Mouse (Mus musculus): ENCODE data around the gene P2rx6. TPM values are rescaled to one million over a fixed set of nuclear protein-coding genes. Genes with fewer than 3 reads are reported as not detected.
"Not testable (repeated sequence)": the region's sequence is repeated elsewhere in the genome, so short reads cannot be mapped to it uniquely, and the experiment has no call there.

P2rx6 gene
- polyA plus RNA-seq, 1 experiment, result 6.5 TPM

DNA sequence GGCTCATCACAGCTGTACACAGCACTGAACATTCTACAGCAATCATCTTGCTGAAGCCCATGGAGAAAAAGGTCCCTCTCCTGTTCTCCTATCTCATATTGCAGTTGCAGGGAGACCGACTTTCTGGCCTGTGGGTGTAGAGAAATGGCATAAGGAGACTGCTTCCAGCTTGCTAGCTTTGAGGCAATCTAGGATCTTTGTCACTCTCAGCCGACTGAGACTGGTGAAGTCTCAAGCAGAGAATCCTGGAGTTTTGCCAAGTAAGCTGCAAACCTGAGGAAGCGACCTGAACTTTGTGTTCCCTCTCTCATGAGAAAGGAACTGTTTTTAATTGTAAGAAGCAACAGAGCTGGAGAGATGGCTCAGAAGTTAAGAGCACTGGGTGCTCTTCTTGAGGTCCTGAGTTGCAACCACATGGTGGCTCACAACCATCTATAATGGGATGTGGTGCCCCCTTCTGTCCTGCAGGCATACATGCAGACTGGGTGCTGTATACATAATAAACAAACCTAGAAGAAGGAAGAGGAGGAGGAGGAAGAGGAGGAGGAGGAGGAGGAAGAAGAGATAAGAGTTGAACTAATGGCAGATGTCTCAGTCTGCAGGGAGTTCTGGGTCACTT, 39.4 kb downstream of the P2rx6 start:
- H3K4me1 ChIP-seq (ENCODE audit: control insufficient read depth, insufficient read depth, low read length), result no peaks in the 10 kb centered on the region
- H3K27me3 ChIP-seq (ENCODE audit: control insufficient read depth, insufficient read depth, low read length), result no peaks in the 10 kb centered on the region; the same call in 1 of the 2 replicates
- TF ChIP-seq CTCF (IDR thresholded peaks at IDR 0.05; ENCODE audit: borderline replicate concordance, insufficient read depth, low read depth, low read length), result no peak
- TF ChIP-seq POLR2A (IDR thresholded peaks at IDR 0.05; ENCODE audit: borderline replicate concordance, insufficient read depth, low read length), result no peak
- H3K4me3 ChIP-seq (replicated peaks; ENCODE audit: insufficient read depth, low read depth, low read length), result no peak overlapping the region
- DNase-seq, result no peak
- 43% methylated on average over 3 of the region's 3 CpGs for WGBS
- H3K27ac ChIP-seq (ENCODE audit: insufficient read depth, low read length), result no peak overlapping the region

DNA sequence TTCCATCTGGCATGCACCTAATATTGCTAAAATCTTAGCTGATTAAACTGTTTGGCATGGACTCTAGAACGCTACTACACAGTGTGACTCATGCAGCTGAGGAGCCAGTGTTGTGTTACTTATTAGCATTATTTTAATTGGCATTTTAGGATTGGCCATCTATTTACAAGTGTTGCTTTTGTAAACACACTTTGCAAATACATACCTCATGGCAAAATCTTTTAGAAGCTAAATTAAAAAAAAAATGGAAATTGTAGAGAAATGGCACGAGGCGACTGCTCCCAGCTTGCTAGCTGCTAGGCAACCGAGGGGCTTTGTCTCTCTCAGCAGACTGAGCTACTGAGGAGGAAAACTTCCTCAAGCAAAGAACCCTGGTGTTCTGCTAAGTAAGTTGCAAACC, 43.3 kb downstream of the P2rx6 start:
- Histone ChIP-seq H3K4me1 (ENCODE audit: control insufficient read depth, insufficient read depth, low read length) (no peaks in the 10 kb centered on the region), H3K27me3 (ENCODE audit: control insufficient read depth, insufficient read depth, low read length) (no peaks in the 10 kb centered on the region; the same call in 1 of the 2 replicates), H3K27ac (ENCODE audit: insufficient read depth, low read length) (no peak overlapping the region), H3K4me3 (replicated peaks; ENCODE audit: insufficient read depth, low read depth, low read length) (no peak overlapping the region)
- DNase-seq, result no peak
- 10% methylated on average over 4 of the region's 4 CpGs for WGBS
- no peak for TF ChIP-seq CTCF (IDR thresholded peaks at IDR 0.05; ENCODE audit: borderline replicate concordance, insufficient read depth, low read depth, low read length)
- no peak for TF ChIP-seq POLR2A (IDR thresholded peaks at IDR 0.05; ENCODE audit: borderline replicate concordance, insufficient read depth, low read length)

- TF ChIP-seq POLR2A (IDR thresholded peaks at IDR 0.05; ENCODE audit: borderline replicate concordance, insufficient read depth, low read length) (no peak), CTCF (IDR thresholded peaks at IDR 0.05; ENCODE audit: borderline replicate concordance, insufficient read depth, low read depth, low read length) (no peak)
- H3K27me3 ChIP-seq (ENCODE audit: control insufficient read depth, insufficient read depth, low read length), result no peaks in the 10 kb centered on the region; the same call in 1 of the 2 replicates
- no peak for DNase-seq
- H3K4me1 ChIP-seq (ENCODE audit: control insufficient read depth, insufficient read depth, low read length), result no peaks in the 10 kb centered on the region
- no peak overlapping the region for H3K4me3 ChIP-seq (replicated peaks; ENCODE audit: insufficient read depth, low read depth, low read length)
- 63% methylated on average over 5 of the region's 5 CpGs for WGBS
- H3K27ac ChIP-seq (ENCODE audit: insufficient read depth, low read length), result no peak overlapping the region
Observed at GRCm38 (mm10) chr16:17605684-17606083, 44.0 kb downstream of the P2rx6 start.

DNA sequence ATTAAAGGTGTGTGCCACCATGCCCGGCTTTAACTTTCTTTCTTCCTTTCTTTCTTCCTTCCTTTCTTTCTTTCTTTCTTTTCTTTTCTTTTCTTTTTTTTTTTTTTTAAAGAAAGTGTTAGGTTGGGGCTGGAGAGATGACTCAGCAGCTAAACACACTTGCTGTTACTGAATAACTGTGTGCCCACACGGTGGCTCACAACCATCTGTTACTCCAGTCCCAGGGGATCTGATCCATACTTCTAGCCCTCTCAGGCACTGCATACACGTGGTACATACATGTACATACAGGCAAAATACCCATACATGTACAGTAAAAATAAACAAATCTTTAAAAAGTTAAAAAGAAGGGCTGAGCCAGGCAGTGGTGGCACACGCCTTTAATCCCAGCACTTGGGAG, 49.7 kb downstream of the P2rx6 start:
- WGBS, result 50% methylated on average over 4 of the region's 4 CpGs
- Histone ChIP-seq H3K4me1 (ENCODE audit: control insufficient read depth, insufficient read depth, low read length) (no peaks in the 10 kb centered on the region), H3K4me3 (replicated peaks; ENCODE audit: insufficient read depth, low read depth, low read length) (no peak overlapping the region), H3K27me3 (ENCODE audit: control insufficient read depth, insufficient read depth, low read length) (no peaks in the 10 kb centered on the region), H3K27ac (ENCODE audit: insufficient read depth, low read length) (no peak overlapping the region)
- TF ChIP-seq CTCF (IDR thresholded peaks at IDR 0.05; ENCODE audit: borderline replicate concordance, insufficient read depth, low read depth, low read length), result no peak
- no peak for TF ChIP-seq POLR2A (IDR thresholded peaks at IDR 0.05; ENCODE audit: borderline replicate concordance, insufficient read depth, low read length)
- no peak for DNase-seq

- not testable (repeated sequence) for H3K27ac ChIP-seq (ENCODE audit: insufficient read depth, low read length); H3K27me3 ChIP-seq (ENCODE audit: control insufficient read depth, insufficient read depth, low read length); DNase-seq; H3K4me3 ChIP-seq (replicated peaks; ENCODE audit: insufficient read depth, low read depth, low read length); H3K4me1 ChIP-seq (ENCODE audit: control insufficient read depth, insufficient read depth, low read length)
- 85% methylated on average over 6 of the region's 6 CpGs for WGBS
- TF ChIP-seq CTCF (IDR thresholded peaks at IDR 0.05; ENCODE audit: borderline replicate concordance, insufficient read depth, low read depth, low read length), result peak; percentile 43; the same call in 1 of the 2 replicates
Observed at GRCm38 (mm10) chr16:17614740-17615139, 53.1 kb downstream of the P2rx6 start.

- TF ChIP-seq CTCF (IDR thresholded peaks at IDR 0.05; ENCODE audit: borderline replicate concordance, insufficient read depth, low read depth, low read length), result no peak
- TF ChIP-seq POLR2A (IDR thresholded peaks at IDR 0.05; ENCODE audit: borderline replicate concordance, insufficient read depth, low read length), result no peak
- 86% methylated on average over 5 of the region's 5 CpGs for WGBS
- peaks cover 3% of the 10 kb centered on the region; the same call in 1 of the 2 replicates for H3K4me1 ChIP-seq (ENCODE audit: control insufficient read depth, insufficient read depth, low read length)
- no peak overlapping the region for H3K27ac ChIP-seq (ENCODE audit: insufficient read depth, low read length)
- no peak overlapping the region for H3K4me3 ChIP-seq (replicated peaks; ENCODE audit: insufficient read depth, low read depth, low read length)
- no peaks in the 10 kb centered on the region for H3K27me3 ChIP-seq (ENCODE audit: control insufficient read depth, insufficient read depth, low read length)
- no peak for DNase-seq
Observed at GRCm38 (mm10) chr16:17616212-17616611, 54.5 kb downstream of the P2rx6 start.

DNA sequence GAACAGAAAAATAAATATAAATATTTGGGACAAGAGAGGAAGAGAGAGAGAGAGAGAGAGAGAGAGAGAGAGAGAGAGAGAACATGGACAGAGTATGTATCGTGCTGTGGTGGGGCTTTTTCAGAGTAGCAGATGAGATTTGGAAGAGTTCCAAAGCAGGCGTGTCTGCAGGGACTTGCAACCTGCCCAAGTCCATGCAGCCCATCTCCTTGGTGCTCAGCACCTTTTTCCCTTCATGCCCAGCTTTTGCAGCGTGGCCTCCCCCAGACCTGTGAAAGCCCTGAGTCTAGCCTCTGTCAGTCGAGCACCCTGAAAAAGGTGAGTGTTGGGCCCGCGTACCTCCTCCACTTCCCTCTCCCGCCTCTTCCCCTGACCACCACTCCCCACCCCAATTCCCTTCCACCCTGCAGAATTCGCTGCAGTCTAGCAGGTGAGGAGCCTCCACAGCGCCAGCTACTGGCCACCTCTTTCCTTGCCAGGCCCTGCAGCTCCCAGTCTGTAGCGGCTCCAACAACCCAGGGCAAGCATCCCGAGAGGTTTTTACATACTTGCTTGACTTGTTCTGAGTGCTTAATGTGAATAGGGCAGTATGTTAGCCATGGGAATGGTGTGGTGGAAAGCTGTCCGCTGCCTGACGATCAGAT, 56.4 kb downstream of the P2rx6 start:
- 12% methylated on average over 13 of the region's 13 CpGs for WGBS
- TF ChIP-seq CTCF (IDR thresholded peaks at IDR 0.05; ENCODE audit: borderline replicate concordance, insufficient read depth, low read depth, low read length) (peak; percentile 79), POLR2A (IDR thresholded peaks at IDR 0.05; ENCODE audit: borderline replicate concordance, insufficient read depth, low read length) (no peak)
- peaks cover 3% of the 10 kb centered on the region; the same call in 1 of the 2 replicates for H3K4me1 ChIP-seq (ENCODE audit: control insufficient read depth, insufficient read depth, low read length)
- H3K4me3 ChIP-seq (replicated peaks; ENCODE audit: insufficient read depth, low read depth, low read length), result peak overlapping the region; percentile 33
- DNase-seq, result peak; percentile 60 to 71
- no peaks in the 10 kb centered on the region for H3K27me3 ChIP-seq (ENCODE audit: control insufficient read depth, insufficient read depth, low read length)
- H3K27ac ChIP-seq (ENCODE audit: insufficient read depth, low read length), result no peak overlapping the region

All from cerebellum, adult 2 months (tissue).